Mouse (Mus musculus): ENCODE measurements around the gene Ankrd13d.

- TF ChIP-seq CTCF (IDR thresholded peaks at IDR 0.05; ENCODE audit: low read depth): no peak
- no peak for TF ChIP-seq EP300 (IDR thresholded peaks at IDR 0.05; ENCODE audit: low read depth)
Observed at GRCm38 (mm10) chr19:4268566-4269361, 14.2 kb downstream of the Ankrd13d start, which contains the start of gene Ssh3.

All from heart, postnatal 0 days (tissue).